Mouse (Mus musculus) neutrophil, adult 83 days (primary cell): Measurements from ENCODE around the gene Clstn1. TPM values are rescaled to one million over a fixed set of nuclear protein-coding genes. Genes with fewer than 3 reads are reported as not detected.

ENCODE experiments used
- total RNA-seq, 2 experiments: library from RNA; stranded (reverse); gene quantifications; one replicate each; pipeline ENCODE4 v1.2.4; 2023

Gene Clstn1
- 1 to 10 TPM; 1.3 to 1.5 TPM for total RNA-seq

GRCm38 (mm10) chr4:149586044-149586782, at the start of gene Clstn1:
Gene Clstn1 (plus strand): TSS chr4:149586468.

Other genes with a start within 250 kb of the Clstn1 start
- 10 to 100 TPM; 36.6 to 50.9 TPM for gene Ube4b, start 159.7 kb upstream of the Clstn1 start, total RNA-seq
- gene Rbp7, start 131.5 kb upstream of the Clstn1 start, total RNA-seq = not detected
- gene Tmem274, start 109.1 kb upstream of the Clstn1 start, total RNA-seq = not detected
- gene Nmnat1, start 101.3 kb upstream of the Clstn1 start, total RNA-seq = 1 to 10 TPM; 1.8 to 2.8 TPM
- gene Lzic, start 101.2 kb upstream of the Clstn1 start, total RNA-seq = 10 to 100 TPM; 12.4 to 23.4 TPM
- gene Ctnnbip1, start 68.2 kb upstream of the Clstn1 start, total RNA-seq = 10 to 100 TPM in 1 of 2 experiments, 1 to 10 TPM in 1; 9.0 to 13.2 TPM
- gene Pik3cd, start 116.1 kb downstream of the Clstn1 start, total RNA-seq = 100 to 1,000 TPM; 164 to 208 TPM
- gene Tmem201, start 151.6 kb downstream of the Clstn1 start, total RNA-seq = 1 to 10 TPM; 3.5 to 3.7 TPM
- gene Slc25a33, start 187.8 kb downstream of the Clstn1 start, total RNA-seq = 1 to 10 TPM; 4.7 to 5.0 TPM